Mouse (Mus musculus): ENCODE measurements at regions not wholly inside any gene's neighbourhood (a gene's known extent, or its start where the extent isn't known, plus 50 kb on each side); places are given as distances from the start of the nearest gene placed in this dataset.
"Not testable (repeated sequence)": the region's sequence is repeated elsewhere in the genome, so short reads cannot be mapped to it uniquely, and the experiment has no call there.

DNA sequence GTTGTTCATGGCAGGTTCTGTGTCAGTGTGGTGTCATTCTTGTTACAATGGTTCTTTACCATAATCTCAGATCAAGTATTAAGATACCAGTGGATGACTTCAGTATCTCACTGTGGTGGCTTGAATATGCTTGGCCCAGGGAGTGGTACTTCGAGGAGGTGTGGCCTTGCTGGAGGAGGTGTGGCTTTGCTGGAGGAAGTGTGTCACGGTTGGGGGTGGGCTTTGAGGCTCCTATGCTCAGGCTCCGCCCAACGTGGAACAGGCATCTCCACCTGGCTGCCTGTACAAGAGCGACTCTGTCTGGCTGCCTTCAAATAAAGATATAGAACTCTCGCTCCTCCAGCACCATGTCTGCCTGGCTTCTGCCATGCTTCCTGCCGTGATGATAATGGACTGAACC, 63.6 kb downstream of the Cd2 start:
- DNase-seq (ENCODE audit: low read depth, low spot score) = no peak

- DNase-seq (ENCODE audit: low read depth, low spot score) = no peak
Observed at GRCm38 (mm10) chr3:101219897-101220296, 67.8 kb downstream of the Cd2 start.

- DNase-seq (ENCODE audit: low read depth, low spot score) = no peak
Observed at GRCm38 (mm10) chr3:101216711-101217110, 71.0 kb downstream of the Cd2 start.

- DNase-seq (ENCODE audit: low read depth, low spot score) = no peak
Observed at GRCm38 (mm10) chr3:101213212-101213562, 74.6 kb downstream of the Cd2 start.

DNA sequence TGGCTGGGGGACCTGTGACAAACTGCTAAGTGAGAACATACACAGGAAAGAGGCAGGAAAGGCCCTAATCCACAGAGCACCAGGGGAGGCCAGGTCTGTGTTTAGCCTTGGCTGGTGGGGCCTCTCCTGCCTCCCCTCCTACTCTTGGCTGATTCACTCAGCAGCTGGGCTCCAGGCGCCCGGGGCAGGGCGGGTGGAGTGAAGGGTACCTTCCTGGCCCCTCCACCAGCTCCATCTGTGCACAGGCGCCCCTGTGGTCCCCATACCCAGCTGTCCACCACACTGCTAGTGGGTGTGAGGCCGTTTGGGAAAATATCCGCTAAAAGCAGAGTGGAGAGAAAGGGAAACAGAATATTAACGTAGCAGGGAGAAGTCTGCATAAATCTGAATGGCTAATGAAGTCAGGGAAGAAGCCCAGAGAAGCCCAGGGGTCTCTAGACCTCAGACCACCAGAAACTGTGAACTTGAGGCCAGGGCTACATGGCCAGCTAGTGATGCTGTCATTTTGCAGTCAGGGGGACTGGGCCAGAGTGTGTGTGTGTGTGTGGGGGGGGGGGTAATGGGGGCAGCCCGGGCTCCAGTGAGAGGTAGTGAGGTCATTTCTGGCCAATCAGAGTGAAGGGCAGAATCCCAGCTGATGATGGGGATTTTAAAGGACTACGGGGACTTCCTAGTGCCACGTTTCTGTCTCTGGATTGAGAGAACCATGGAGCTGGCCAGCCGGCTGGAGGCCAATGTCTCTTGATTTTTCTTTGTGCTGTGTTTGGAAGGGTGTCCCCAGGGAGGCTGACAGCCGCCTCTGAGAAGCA, 75.1 kb downstream of the Cd2 start:
- peak; percentile 50 for DNase-seq (ENCODE audit: low read depth, low spot score)

DNA sequence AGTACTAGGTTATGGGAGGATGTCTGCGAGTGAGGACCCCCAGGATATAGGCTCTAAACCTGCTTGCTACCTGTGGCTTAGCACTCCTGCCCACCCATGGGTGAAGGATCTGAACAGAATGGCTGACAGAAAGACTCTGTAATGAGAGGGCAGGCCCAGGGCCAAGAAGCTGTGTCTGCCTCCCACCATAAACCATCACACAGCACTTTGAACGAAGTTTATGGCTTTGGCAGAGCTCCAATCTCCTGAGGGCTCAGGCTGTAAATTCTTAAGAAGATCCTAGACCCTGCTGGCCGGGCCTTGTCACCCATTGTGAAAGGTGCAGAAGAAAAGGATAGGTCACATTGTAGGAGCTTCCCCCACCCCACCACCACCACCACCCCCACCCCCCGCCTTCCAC, 75.8 kb downstream of the Cd2 start:
- peak; percentile 61 for DNase-seq (ENCODE audit: low read depth, low spot score)

GRCm38 (mm10) chr3:101209546-101209945, 78.2 kb downstream of the Cd2 start:
- no peak for DNase-seq (ENCODE audit: low read depth, low spot score)

DNA sequence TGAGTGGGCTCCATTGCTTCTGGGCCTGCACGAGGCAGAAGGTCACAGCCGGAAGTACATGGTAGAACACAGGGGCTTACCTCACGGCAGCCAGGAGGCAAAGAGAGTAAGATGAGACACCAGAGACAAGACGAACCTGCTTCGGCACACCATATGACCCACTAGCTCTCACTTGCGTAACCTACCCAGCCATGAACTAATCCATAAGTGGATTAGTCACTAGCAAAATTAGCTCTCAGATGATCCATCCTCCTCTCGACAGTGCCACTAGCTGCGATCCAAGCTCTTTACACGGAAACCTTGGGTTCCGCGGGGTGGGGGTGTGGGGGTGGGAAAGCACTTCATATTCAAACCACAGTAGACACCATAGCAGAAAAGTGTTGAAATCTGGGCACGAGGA, 79.0 kb downstream of the Cd2 start:
- DNase-seq (ENCODE audit: low read depth, low spot score) = no peak

DNA sequence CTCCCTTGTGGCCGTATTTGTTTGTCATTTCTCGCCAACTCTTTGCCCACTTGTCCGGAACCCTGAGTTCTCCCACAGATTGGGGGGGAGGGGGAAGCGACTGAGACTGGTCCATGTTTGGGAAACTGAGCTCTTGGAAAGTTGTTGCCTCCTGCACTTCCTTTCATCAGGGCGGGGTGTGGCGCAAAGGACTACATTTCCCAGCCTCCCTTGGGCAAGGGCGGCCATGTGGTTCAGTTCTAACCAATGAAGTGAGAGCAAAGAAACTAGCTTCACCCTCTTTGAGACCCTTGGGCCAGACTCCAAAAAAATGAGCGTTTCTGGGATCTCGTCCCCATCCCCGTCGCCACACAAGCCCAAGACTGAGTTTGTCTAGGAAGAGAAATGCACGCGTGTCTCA, 81.6 kb downstream of the Cd2 start:
- DNase-seq (ENCODE audit: low read depth, low spot score) = not testable (repeated sequence)

DNA sequence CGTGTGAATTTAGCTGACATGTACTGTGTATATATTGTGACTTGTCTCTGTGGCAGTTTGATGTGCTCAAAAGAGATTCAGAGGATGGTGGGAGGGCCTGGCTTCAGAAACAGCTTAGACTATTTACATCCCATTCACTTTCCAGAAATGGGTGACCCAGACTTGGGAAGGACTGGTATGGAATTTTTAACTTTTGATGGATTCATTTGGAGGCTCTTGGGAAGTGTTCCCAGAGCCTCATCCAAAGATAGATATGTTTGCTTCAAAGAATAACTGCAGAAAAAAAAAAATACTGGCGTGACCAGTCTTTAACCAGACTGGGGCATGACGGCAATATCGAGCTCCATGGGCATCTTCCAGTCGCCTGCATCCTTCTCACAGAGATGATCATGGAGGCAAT, 84.6 kb upstream of the Ptgfrn start:
- DNase-seq (ENCODE audit: low read depth, low spot score) = no peak

- DNase-seq (ENCODE audit: low read depth, low spot score) = no peak
Observed at GRCm38 (mm10) chr3:101194319-101194718, 84.2 kb upstream of the Ptgfrn start.

DNA sequence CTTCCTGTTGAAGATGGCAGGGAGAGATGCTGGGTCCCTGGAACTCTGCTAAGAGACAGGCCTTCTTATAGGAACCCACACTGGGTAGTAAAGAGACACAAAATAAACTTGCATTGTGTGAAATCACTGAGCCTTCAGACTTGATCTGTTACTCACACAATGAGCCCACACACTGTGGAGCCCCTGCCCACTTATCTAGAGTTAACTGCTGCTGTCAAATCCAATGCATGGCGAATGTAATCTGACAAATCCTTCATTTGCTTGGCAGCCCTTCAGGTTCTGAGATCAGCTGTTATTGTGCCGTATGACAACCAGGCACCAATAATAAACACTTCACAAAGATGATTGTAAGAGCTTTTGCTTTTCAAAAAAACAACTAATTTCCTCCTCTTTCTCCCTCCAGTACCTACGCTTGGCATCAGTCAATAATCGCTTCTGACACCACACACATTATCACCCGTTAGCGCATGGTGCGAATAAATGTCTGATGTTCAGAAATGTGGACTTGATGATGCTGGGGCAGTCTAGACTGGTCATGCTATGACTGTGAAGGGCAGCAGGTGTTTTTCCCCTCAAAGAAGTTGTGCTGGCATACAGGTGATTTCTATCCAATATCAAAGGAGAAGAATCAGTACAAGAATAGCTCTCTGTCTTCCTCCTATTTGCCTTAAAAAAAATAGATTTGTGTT, 81.4 kb upstream of the Ptgfrn start:
- DNase-seq (ENCODE audit: low read depth, low spot score) = no peak

- no peak for DNase-seq (ENCODE audit: low read depth, low spot score)
Observed at GRCm38 (mm10) chr3:101181958-101182357, 71.9 kb upstream of the Ptgfrn start.

DNA sequence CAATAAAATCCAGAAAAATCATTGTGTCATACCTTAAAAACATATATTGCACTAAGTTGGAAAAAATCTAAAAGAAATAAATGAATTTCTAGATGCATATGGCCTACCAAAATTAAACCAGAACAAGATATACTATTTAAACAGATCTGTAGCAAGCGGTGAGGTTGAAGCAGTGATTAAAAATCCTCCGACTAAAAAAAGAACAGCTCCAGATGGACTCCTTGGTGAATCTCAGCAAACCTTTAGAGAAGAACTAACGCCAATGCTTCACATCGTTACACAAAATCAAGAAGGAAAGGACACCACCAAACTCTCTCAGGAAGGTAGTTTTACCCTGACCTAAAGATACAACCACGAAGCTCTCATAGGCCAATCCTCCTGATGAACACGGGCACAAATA, 63.9 kb upstream of the Ptgfrn start:
- DNase-seq (ENCODE audit: low read depth, low spot score) = no peak

- DNase-seq (ENCODE audit: low read depth, low spot score) = no peak
Observed at GRCm38 (mm10) chr3:101170037-101171019, 60.2 kb upstream of the Ptgfrn start.

DNA sequence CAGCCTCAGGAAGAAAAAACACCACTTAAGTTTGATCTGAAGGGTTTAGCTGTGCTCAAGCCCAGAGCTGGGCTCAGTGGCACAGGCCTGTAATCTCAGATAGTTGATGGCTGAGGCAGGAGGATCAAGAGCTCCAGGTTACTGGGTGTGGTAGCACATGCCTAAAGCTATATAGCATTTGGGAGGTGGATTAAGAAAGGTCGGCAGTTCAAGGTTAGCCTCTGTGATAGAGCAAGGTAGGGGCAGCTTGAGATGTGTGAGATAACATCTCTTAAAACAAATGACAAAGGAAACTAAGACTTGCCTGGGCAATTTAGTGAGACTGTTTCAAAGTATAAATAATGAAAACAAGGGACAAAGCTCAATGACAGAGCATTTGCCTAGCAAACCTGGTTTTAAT, 56.9 kb upstream of the Ptgfrn start:
- no peak for DNase-seq (ENCODE audit: low read depth, low spot score)

- no peak for DNase-seq (ENCODE audit: low read depth, low spot score)
Observed at GRCm38 (mm10) chr3:101166580-101166979, 56.5 kb upstream of the Ptgfrn start.

- no peak for DNase-seq (ENCODE audit: low read depth, low spot score)
Observed at GRCm38 (mm10) chr3:101165261-101165660, 55.2 kb upstream of the Ptgfrn start.

DNA sequence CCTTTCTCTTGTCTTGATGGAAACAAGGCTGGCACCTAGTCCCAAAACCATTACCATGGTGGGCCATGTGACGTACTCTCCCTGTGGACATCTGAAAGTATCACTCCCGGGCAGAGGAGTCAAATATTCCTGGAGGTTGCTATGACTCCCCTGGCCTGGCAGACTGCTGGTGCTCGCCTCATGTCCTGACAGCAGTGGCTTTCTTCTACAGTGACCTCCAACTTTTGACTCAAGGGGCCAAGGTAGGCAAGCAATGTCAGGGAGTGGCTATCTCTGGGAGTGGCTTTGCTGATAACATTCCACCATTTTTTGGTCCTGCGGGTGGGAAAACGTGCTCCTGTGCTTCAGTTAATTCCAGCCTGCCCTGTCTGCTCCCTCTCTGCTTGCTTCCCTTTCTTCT, 54.7 kb upstream of the Ptgfrn start:
- no peak for DNase-seq (ENCODE audit: low read depth, low spot score)

GRCm38 (mm10) chr3:101163991-101164434, 53.9 kb upstream of the Ptgfrn start:
- DNase-seq (ENCODE audit: low read depth, low spot score) = no peak

DNA sequence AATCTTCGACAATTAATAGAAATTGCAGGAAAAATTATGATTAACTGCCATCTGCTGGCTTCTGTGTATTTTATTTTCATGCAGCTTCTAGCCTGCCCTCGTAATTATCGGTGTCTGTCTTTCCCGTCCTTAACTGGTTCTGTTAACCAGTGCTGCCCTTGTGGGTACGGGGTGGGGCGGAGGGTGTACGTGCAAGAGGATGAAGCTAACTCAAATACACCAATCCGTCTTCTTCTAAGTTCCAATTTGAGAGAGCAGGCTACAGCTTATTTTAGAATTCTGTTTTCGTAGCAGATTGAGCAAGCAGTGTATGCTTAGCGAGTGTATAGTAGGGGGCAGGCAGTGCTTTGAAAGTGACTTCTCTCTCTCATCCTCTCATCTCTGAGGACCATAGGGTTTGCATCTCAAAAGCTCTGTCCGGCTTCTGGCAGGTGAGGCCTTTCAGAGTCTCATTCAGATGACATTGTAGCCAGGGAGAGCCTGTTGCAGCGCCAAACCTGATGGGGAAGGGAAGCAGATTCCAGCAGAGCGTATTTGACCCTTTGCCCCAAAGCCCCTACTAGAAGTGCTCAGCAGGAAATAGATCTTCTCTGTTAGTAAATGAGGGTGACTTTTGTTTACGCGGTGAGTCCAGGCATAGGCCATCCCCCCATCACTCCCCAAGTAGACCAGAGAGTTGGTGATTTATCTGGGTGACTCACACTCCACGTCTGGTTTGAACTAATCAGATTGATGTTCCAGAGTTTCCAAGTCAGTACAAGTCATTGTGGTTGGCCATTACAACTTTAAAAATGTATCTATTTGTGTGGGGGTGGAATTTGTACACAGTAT, 53.3 kb upstream of the Ptgfrn start:
- no peak for DNase-seq (ENCODE audit: low read depth, low spot score)

All from embryo, embryonic 11.5 days (tissue).